Mouse (Mus musculus): ENCODE data around the gene Kank2. TPM values are rescaled to one million over a fixed set of nuclear protein-coding genes. Genes with fewer than 3 reads are reported as not detected.

Kank2 gene
- 22.7 and 24.2 TPM in 2 replicates for polyA plus RNA-seq (2016; fragmentation: Nextera tagmentation; extraction: Ambion mirVana)

- peak within 1 kb of the TSS; percentile 98 for H3K27ac ChIP-seq
- peak within 1 kb of the TSS; percentile 80 for H3K4me3 ChIP-seq
- no peaks in the 10 kb centered on the region for H3K27me3 ChIP-seq (ENCODE audit: low read depth, poor library complexity, severe bottlenecking)
- DNase-seq (ENCODE audit: low spot score), result peak; percentile 91
- H3K4me1 ChIP-seq, result peaks cover 48% of the 10 kb centered on the region
- WGBS, result under 1% methylated on average over 52 of the region's 52 CpGs
- no peaks in the 10 kb centered on the region for H3K9me3 ChIP-seq (replicated peaks)
- peaks cover 67% of the 10 kb centered on the region for H3K36me3 ChIP-seq
Measured at GRCm38 (mm10) chr9:21798345-21799009, at the start of gene Kank2. Gene Kank2 (minus strand): TSS chr9:21798744.

GRCm38 (mm10) chr9:21847926-21848325 lies 49.4 kb upstream of the Kank2 start:
- H3K9me3 ChIP-seq (replicated peaks), result no peaks in the 10 kb centered on the region
- peaks cover 81% of the 10 kb centered on the region for H3K4me1 ChIP-seq
- peak overlapping the region; percentile 93 for H3K27ac ChIP-seq
- no peak for DNase-seq (ENCODE audit: low spot score)
- no peaks in the 10 kb centered on the region for H3K27me3 ChIP-seq (ENCODE audit: low read depth, poor library complexity, severe bottlenecking)
- peak overlapping the region; percentile 48 for H3K4me3 ChIP-seq
- peaks cover 33% of the 10 kb centered on the region for H3K36me3 ChIP-seq
- 34% methylated on average over 10 of the region's 10 CpGs for whole genome bisulfite sequencing

GRCm38 (mm10) chr9:21847425-21847824 lies 48.9 kb upstream of the Kank2 start:
- H3K4me3 ChIP-seq, result peak overlapping the region; percentile 48
- DNase-seq (ENCODE audit: low spot score), result peak; percentile 46
- H3K36me3 ChIP-seq, result peaks cover 38% of the 10 kb centered on the region
- peaks cover 81% of the 10 kb centered on the region for H3K4me1 ChIP-seq
- H3K9me3 ChIP-seq (replicated peaks), result no peaks in the 10 kb centered on the region
- WGBS, result 9% methylated on average over 3 of the region's 3 CpGs
- no peaks in the 10 kb centered on the region for H3K27me3 ChIP-seq (ENCODE audit: low read depth, poor library complexity, severe bottlenecking)
- peak overlapping the region; percentile 93 for H3K27ac ChIP-seq

GRCm38 (mm10) chr9:21846755-21847341 lies 48.3 kb upstream of the Kank2 start:
- Histone ChIP-seq H3K36me3 (peaks cover 43% of the 10 kb centered on the region), H3K4me1 (peaks cover 81% of the 10 kb centered on the region), H3K4me3 (peak overlapping the region; percentile 48), H3K27ac (peak overlapping the region; percentile 93), H3K9me3 (replicated peaks) (no peaks in the 10 kb centered on the region), H3K27me3 (ENCODE audit: low read depth, poor library complexity, severe bottlenecking) (no peaks in the 10 kb centered on the region)
- 3% methylated on average over 11 of the region's 11 CpGs for WGBS
- peak; percentile 79 for DNase-seq (ENCODE audit: low spot score)

GRCm38 (mm10) chr9:21845381-21846080 lies 47.0 kb upstream of the Kank2 start:
- Histone ChIP-seq H3K9me3 (replicated peaks) (no peaks in the 10 kb centered on the region), H3K36me3 (peaks cover 57% of the 10 kb centered on the region), H3K27ac (peak overlapping the region; percentile 93), H3K27me3 (ENCODE audit: low read depth, poor library complexity, severe bottlenecking) (no peaks in the 10 kb centered on the region), H3K4me3 (peak overlapping the region; percentile 20), H3K4me1 (peaks cover 74% of the 10 kb centered on the region)
- DNase-seq (ENCODE audit: low spot score), result peak; percentile 49
- WGBS, result 37% methylated on average over 14 of the region's 14 CpGs

- no peaks in the 10 kb centered on the region for H3K9me3 ChIP-seq (replicated peaks)
- H3K27me3 ChIP-seq (ENCODE audit: low read depth, poor library complexity, severe bottlenecking), result no peaks in the 10 kb centered on the region
Measured at GRCm38 (mm10) chr9:21843086-21843485, 44.5 kb upstream of the Kank2 start.

GRCm38 (mm10) chr9:21842391-21842790 lies 43.8 kb upstream of the Kank2 start:
- Histone ChIP-seq H3K36me3 (peaks cover 88% of the 10 kb centered on the region), H3K27ac (peak overlapping the region; percentile 37), H3K27me3 (ENCODE audit: low read depth, poor library complexity, severe bottlenecking) (no peaks in the 10 kb centered on the region), H3K9me3 (replicated peaks) (no peaks in the 10 kb centered on the region), H3K4me3 (no peak overlapping the region), H3K4me1 (peaks cover 51% of the 10 kb centered on the region)
- WGBS, result 58% methylated on average over 5 of the region's 5 CpGs
- DNase-seq (ENCODE audit: low spot score), result no peak

More at GRCm38 (mm10) chr9:21843086-21843485, 44.5 kb upstream of the Kank2 start:
- Histone ChIP-seq H3K36me3 (peaks cover 81% of the 10 kb centered on the region), H3K4me3 (no peak overlapping the region), H3K4me1 (peaks cover 58% of the 10 kb centered on the region), H3K27ac (peak overlapping the region; percentile 37)
- 90% methylated on average over 6 of the region's 6 CpGs for WGBS
- DNase-seq (ENCODE audit: low spot score), result no peak

- Histone ChIP-seq H3K27ac (no peak overlapping the region; the same call in 1 of the 2 replicates), H3K4me3 (no peak overlapping the region), H3K9me3 (replicated peaks) (no peaks in the 10 kb centered on the region), H3K4me1 (peaks cover 40% of the 10 kb centered on the region), H3K36me3 (peaks cover 98% of the 10 kb centered on the region), H3K27me3 (ENCODE audit: low read depth, poor library complexity, severe bottlenecking) (no peaks in the 10 kb centered on the region)
- WGBS, result 95% methylated on average over 6 of the region's 6 CpGs
- DNase-seq (ENCODE audit: low spot score), result no peak
Measured at GRCm38 (mm10) chr9:21841340-21841739, 42.8 kb upstream of the Kank2 start.

GRCm38 (mm10) chr9:21840115-21840787 lies 41.7 kb upstream of the Kank2 start:
- 60% methylated on average over 8 of the region's 8 CpGs for WGBS
- peaks cover 100% of the 10 kb centered on the region for H3K36me3 ChIP-seq
- H3K27ac ChIP-seq, result no peak overlapping the region
- DNase-seq (ENCODE audit: low spot score), result peak; percentile 70
- H3K9me3 ChIP-seq (replicated peaks), result no peaks in the 10 kb centered on the region
- peaks cover 30% of the 10 kb centered on the region for H3K4me1 ChIP-seq
- H3K27me3 ChIP-seq (ENCODE audit: low read depth, poor library complexity, severe bottlenecking), result no peaks in the 10 kb centered on the region
- H3K4me3 ChIP-seq, result no peak overlapping the region

- Histone ChIP-seq H3K4me1 (peaks cover 18% of the 10 kb centered on the region), H3K4me3 (no peak overlapping the region), H3K27me3 (ENCODE audit: low read depth, poor library complexity, severe bottlenecking) (no peaks in the 10 kb centered on the region), H3K9me3 (replicated peaks) (no peaks in the 10 kb centered on the region), H3K27ac (no peak overlapping the region), H3K36me3 (peaks cover 100% of the 10 kb centered on the region)
- WGBS, result 97% methylated on average over 2 of the region's 2 CpGs
- no peak for DNase-seq (ENCODE audit: low spot score)
Measured at GRCm38 (mm10) chr9:21837690-21838089, 39.1 kb upstream of the Kank2 start.

- DNase-seq (ENCODE audit: low spot score), result no peak
- peaks cover 100% of the 10 kb centered on the region for H3K36me3 ChIP-seq
- no peaks in the 10 kb centered on the region for H3K9me3 ChIP-seq (replicated peaks)
- WGBS, result 93% methylated on average over 15 of the region's 15 CpGs
- H3K27me3 ChIP-seq (ENCODE audit: low read depth, poor library complexity, severe bottlenecking), result no peaks in the 10 kb centered on the region
- no peak within 1 kb of the TSS for H3K4me3 ChIP-seq
- H3K4me1 ChIP-seq, result peaks cover 2% of the 10 kb centered on the region
- H3K27ac ChIP-seq, result no peak within 1 kb of the TSS
Measured at GRCm38 (mm10) chr9:21835258-21835912, 36.8 kb upstream of the Kank2 start, which contains the start of gene Angptl8. Gene Angptl8 (plus strand): TSS chr9:21835510.

- Histone ChIP-seq H3K9me3 (replicated peaks) (no peaks in the 10 kb centered on the region), H3K4me1 (no peaks in the 10 kb centered on the region), H3K27ac (no peak overlapping the region), H3K27me3 (ENCODE audit: low read depth, poor library complexity, severe bottlenecking) (no peaks in the 10 kb centered on the region), H3K36me3 (peaks cover 98% of the 10 kb centered on the region), H3K4me3 (no peak overlapping the region)
- WGBS, result 91% methylated on average over 20 of the region's 20 CpGs
- no peak for DNase-seq (ENCODE audit: low spot score)
Measured at GRCm38 (mm10) chr9:21831558-21832240, 33.2 kb upstream of the Kank2 start.

Data from limb, embryonic 10.5 days (tissue).